Mouse (Mus musculus) adipocyte (in vitro differentiated cells): ENCODE measurements at regions not wholly inside any gene's neighbourhood (a gene's known extent, or its start where the extent isn't known, plus 50 kb on each side); places are given as distances from the start of the nearest gene placed in this dataset.

Source experiments
- DNase-seq: peaks from one replicate; pipeline ENCODE4 v3.0.0-alpha.2; 2016; ENCODE audit warnings: low spot score

GRCm38 (mm10) chr3:38820787-38821186 lies 66.0 kb upstream of the Fat4 start:
- no peak for DNase-seq

GRCm38 (mm10) chr3:38820315-38820714 lies 66.4 kb upstream of the Fat4 start:
- no peak for DNase-seq

GRCm38 (mm10) chr3:38817651-38818050 lies 69.1 kb upstream of the Fat4 start:
- no peak for DNase-seq

GRCm38 (mm10) chr3:38812457-38812856 lies 74.3 kb upstream of the Fat4 start:
- DNase-seq = no peak

GRCm38 (mm10) chr3:38811635-38812034 lies 75.1 kb upstream of the Fat4 start:
- no peak for DNase-seq

GRCm38 (mm10) chr3:38806469-38807055 lies 80.2 kb upstream of the Fat4 start:
- DNase-seq = no peak

- no peak for DNase-seq
These were observed 80.7 kb upstream of the Fat4 start for GRCm38 (mm10) chr3:38806036-38806435.

- DNase-seq = no peak
These were observed 91.0 kb upstream of the Fat4 start for GRCm38 (mm10) chr3:38795646-38796301.

- DNase-seq = no peak
These were observed 93.5 kb upstream of the Fat4 start for GRCm38 (mm10) chr3:38793221-38793620.

- DNase-seq = no peak
These were observed 98.0 kb upstream of the Fat4 start for GRCm38 (mm10) chr3:38788751-38789150.

GRCm38 (mm10) chr3:38783711-38784110 lies 103.0 kb upstream of the Fat4 start:
- no peak for DNase-seq

- no peak for DNase-seq
These were observed 103.7 kb upstream of the Fat4 start for GRCm38 (mm10) chr3:38783051-38783450.

- no peak for DNase-seq
These were observed 109.9 kb upstream of the Fat4 start for GRCm38 (mm10) chr3:38776743-38777366.

GRCm38 (mm10) chr3:38754632-38755123 lies 132.1 kb upstream of the Fat4 start:
- DNase-seq = no peak

GRCm38 (mm10) chr3:38753446-38754205 lies 133.1 kb upstream of the Fat4 start:
- no peak for DNase-seq

- DNase-seq = no peak
These were observed 144.6 kb upstream of the Fat4 start for GRCm38 (mm10) chr3:38742155-38742554.

GRCm38 (mm10) chr3:38722606-38723005 lies 164.1 kb upstream of the Fat4 start:
- no peak for DNase-seq

- no peak for DNase-seq
These were observed 174.5 kb upstream of the Fat4 start for GRCm38 (mm10) chr3:38712078-38712873.

- DNase-seq = no peak
These were observed 175.5 kb upstream of the Fat4 start for GRCm38 (mm10) chr3:38711229-38711628.

- DNase-seq = no peak
These were observed 178.8 kb upstream of the Fat4 start for GRCm38 (mm10) chr3:38707891-38708290.

- DNase-seq = no peak
These were observed 187.5 kb upstream of the Fat4 start for GRCm38 (mm10) chr3:38699206-38699605.

- no peak for DNase-seq
These were observed 188.9 kb upstream of the Fat4 start for GRCm38 (mm10) chr3:38697871-38698270.
